Mouse (Mus musculus) megakaryocyte-erythroid progenitor cell, adult 5-6 weeks (primary cell): ENCODE data around the gene Eloa. TPM values are rescaled to one million over a fixed set of nuclear protein-coding genes. Genes with fewer than 3 reads are reported as not detected.
A peak's percentile ranks its signal among the peaks of the same experiment; 100 is the strongest.

Experiments used
- ATAC-seq: replicated peaks from 2 replicates; pipeline ENCODE4 v1.8.0; 2016; ENCODE audit warnings: mild to moderate bottlenecking, inconsistent platforms; ENCODE audit not compliant: severe bottlenecking, poor library complexity, low FRiP score, low TSS enrichment
- total RNA-seq, 2 experiments: library from RNA; stranded (forward) in 1 of 2; stranded (reverse) in 1 of 2; fragments of 200-1000, 215-1000 nt in 1 of 2; fragments of >200 nt in 1 of 2; fragmentation: Nextera tagmentation in 1 of 2; gene quantifications; 2 replicates each; pipeline ENCODE4 v1.2.3; 2014 to 2017

The Eloa gene
- total RNA-seq, 2 experiments from 2014 or later: 41.3 to 51.8 TPM

DNA sequence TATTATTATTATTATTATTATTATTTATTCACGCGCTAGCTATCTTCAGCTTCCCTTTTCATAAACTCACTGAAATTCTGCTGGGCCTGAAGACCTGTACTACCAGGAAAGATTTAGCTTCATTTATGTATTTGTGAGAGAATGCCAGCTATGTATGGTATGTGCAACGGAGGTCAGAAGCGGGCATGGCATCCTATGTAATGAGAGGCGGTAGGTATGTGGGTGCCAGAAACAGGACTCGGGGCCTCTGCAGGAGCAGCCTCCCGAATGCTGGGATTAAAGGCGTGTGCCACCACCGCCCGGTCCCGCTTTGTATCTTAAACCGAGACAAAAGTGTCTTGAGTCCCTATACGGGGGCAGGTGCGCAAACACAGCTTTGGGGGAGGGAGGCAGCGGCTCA is 58.6 kb downstream of the Eloa start:
- peak; percentile 18 for ATAC-seq

GRCm38 (mm10) chr4:135962198-135962597 is 59.4 kb downstream of the Eloa start:
- no peak for ATAC-seq

GRCm38 (mm10) chr4:135961709-135962108 is 59.9 kb downstream of the Eloa start:
- ATAC-seq: no peak

DNA sequence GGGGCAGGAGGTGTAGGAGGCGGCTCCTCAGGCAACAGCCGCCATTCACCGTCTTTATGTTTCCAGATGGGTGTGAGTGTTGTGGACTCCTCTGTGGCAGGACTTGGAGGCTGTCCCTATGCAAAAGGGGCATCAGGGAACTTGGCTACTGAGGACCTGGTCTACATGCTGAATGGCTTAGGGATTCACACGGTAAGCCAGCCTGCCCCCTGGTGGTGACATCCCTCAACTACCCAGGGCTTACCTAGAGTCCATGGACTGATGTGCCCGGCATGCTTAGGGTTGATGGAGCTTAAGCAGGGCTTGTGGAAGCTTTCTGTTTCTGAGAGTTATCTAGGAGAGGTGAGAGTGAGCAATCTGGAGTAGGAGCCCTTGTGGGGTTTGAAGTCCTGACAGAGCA is 60.8 kb downstream of the Eloa start:
- ATAC-seq: peak; percentile 45; the same call in 1 of the 2 replicates

GRCm38 (mm10) chr4:135958354-135958753 is 63.2 kb downstream of the Eloa start:
- ATAC-seq: no peak

DNA sequence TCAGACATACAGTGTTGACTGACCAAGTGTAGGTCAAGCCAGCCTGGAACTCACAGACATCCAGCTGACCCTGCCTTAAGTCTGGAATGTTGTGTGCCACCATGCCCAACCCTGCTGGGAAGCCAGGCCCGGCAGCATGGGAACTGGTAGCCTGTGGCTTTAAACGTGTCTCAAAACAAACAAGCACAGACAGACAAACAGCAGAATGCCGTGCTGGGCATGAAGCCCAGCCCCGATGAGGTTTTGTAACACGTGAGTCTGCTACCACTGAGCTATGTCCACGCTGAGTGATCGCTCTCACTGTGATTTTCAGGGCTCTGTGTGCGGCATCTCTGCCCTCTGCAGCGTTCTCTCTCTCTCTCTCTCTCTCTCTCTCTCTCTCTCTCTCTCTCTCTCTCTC is 65.7 kb downstream of the Eloa start:
- no peak for ATAC-seq

DNA sequence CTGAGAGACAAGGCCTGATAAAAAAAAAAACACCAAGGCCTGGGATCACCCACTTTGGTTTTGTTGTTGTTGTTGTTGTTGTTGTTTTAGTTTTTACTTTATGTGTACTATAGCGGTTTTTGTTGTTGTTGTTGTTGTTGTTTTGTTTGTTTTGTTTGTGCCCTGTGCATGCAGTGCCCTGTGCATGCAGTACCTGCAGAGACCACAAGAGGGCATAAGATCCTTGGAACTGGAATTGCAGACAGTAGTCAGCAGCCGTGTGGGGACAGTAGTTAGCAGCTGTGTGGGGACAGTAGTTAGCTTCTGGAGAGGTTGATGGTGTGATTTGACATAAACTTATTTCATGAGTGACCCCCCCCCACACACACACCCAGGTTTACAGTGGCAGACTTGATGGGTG is 67.3 kb downstream of the Eloa start:
- ATAC-seq: peak; percentile 69; the same call in 1 of the 2 replicates

Other genes with a start within 250 kb of the Eloa start
- 272 and 280 TPM in 2 replicates for gene Srsf10, start 166.0 kb downstream of the Eloa start, total RNA-seq (2014; fragmentation: Nextera tagmentation)
- 322 and 402 TPM in 2 replicates for gene Srsf10, start 166.0 kb downstream of the Eloa start, total RNA-seq (2017)
- gene Pnrc2, start 147.9 kb downstream of the Eloa start, total RNA-seq (2014; fragmentation: Nextera tagmentation): 105 and 128 TPM in 2 replicates
- 145 and 204 TPM in 2 replicates for gene Pnrc2, start 147.9 kb downstream of the Eloa start, total RNA-seq (2017)
- 19.4 and 24.3 TPM in 2 replicates for gene Cnr2, start 126.4 kb downstream of the Eloa start, total RNA-seq (2014; fragmentation: Nextera tagmentation)
- gene Cnr2, start 126.4 kb downstream of the Eloa start, total RNA-seq (2017): 19.4 and 20.1 TPM in 2 replicates
- 45.6 and 64.2 TPM in 2 replicates for gene Fuca1, start 101.0 kb downstream of the Eloa start, total RNA-seq (2014; fragmentation: Nextera tagmentation)
- 136 and 139 TPM in 2 replicates for gene Fuca1, start 101.0 kb downstream of the Eloa start, total RNA-seq (2017)
- 69.7 and 72.9 TPM in 2 replicates for gene Hmgcl, start 75.3 kb downstream of the Eloa start, total RNA-seq (2014; fragmentation: Nextera tagmentation)
- gene Hmgcl, start 75.3 kb downstream of the Eloa start, total RNA-seq (2017): 42.6 and 65.4 TPM in 2 replicates
- gene Gale, start 58.0 kb downstream of the Eloa start, total RNA-seq (2014; fragmentation: Nextera tagmentation): 13.8 and 22.1 TPM in 2 replicates
- 6.5 and 8.1 TPM in 2 replicates for gene Gale, start 58.0 kb downstream of the Eloa start, total RNA-seq (2017)
- gene Lypla2, start 49.1 kb downstream of the Eloa start, total RNA-seq (2014; fragmentation: Nextera tagmentation): 45.2 and 63.2 TPM in 2 replicates
- 13.7 and 17.5 TPM in 2 replicates for gene Lypla2, start 49.1 kb downstream of the Eloa start, total RNA-seq (2017)
- 42.5 and 52.7 TPM in 2 replicates for gene Pithd1, start 34.5 kb downstream of the Eloa start, total RNA-seq (2014; fragmentation: Nextera tagmentation)
- gene Pithd1, start 34.5 kb downstream of the Eloa start, total RNA-seq (2017): 31.3 and 34.5 TPM in 2 replicates
- gene Rpl11, start 31.7 kb upstream of the Eloa start, total RNA-seq (2014; fragmentation: Nextera tagmentation): 1,812 and 1,837 TPM in 2 replicates
- gene Rpl11, start 31.7 kb upstream of the Eloa start, total RNA-seq (2017): 1,215 and 1,345 TPM in 2 replicates
- gene Id3, start 121.7 kb upstream of the Eloa start, total RNA-seq (2014; fragmentation: Nextera tagmentation): 1.5 and 7.8 TPM in 2 replicates
- gene Id3, start 121.7 kb upstream of the Eloa start, total RNA-seq (2017): 1.9 and 3.1 TPM in 2 replicates
- gene E2f2, start 150.6 kb upstream of the Eloa start, total RNA-seq (2014; fragmentation: Nextera tagmentation): 11.1 and 17.0 TPM in 2 replicates
- 4.5 and 10.2 TPM in 2 replicates for gene E2f2, start 150.6 kb upstream of the Eloa start, total RNA-seq (2017)
- gene Asap3, start 184.6 kb upstream of the Eloa start, total RNA-seq (2014; fragmentation: Nextera tagmentation): not detected in 2 replicates
- gene Asap3, start 184.6 kb upstream of the Eloa start, total RNA-seq (2017): not detected in 2 replicates
- gene Tcea3, start 226.0 kb upstream of the Eloa start, total RNA-seq (2014; fragmentation: Nextera tagmentation): not detected in 2 replicates
- not detected in 2 replicates for gene Tcea3, start 226.0 kb upstream of the Eloa start, total RNA-seq (2017)